Mouse (Mus musculus) lung, adult 2 months (tissue): ENCODE results near the gene Tmem53. TPM values are rescaled to one million over a fixed set of nuclear protein-coding genes. Genes with fewer than 3 reads are reported as not detected.
A peak's percentile ranks its signal among the peaks of the same experiment; 100 is the strongest.

Source experiments
- DNase-seq: peaks from one replicate; pipeline ENCODE4 v3.0.0; 2022
- H3K4me1 ChIP-seq: fragments of 200-500 bp; 2 replicates; pipeline ENCODE4 v1.6.1; 2011; ENCODE audit warnings: low read length; ENCODE audit not compliant: control insufficient read depth, insufficient read depth
- H3K4me3 ChIP-seq: fragments of 200-500 bp; replicated peaks from 2 replicates; pipeline ENCODE3; 2011; ENCODE audit warnings: low read depth, mild to moderate bottlenecking, control low read depth, low read length; ENCODE audit errors: extremely low read depth
- CTCF ChIP-seq: fragments of 200-500 bp; IDR thresholded peaks from 2 replicates; pipeline ENCODE4 v1.5.1; 2011; ENCODE audit warnings: mild to moderate bottlenecking, low read length, control low read depth; ENCODE audit not compliant: insufficient read depth
- POLR2A ChIP-seq: fragments of 200-500 bp; IDR thresholded peaks from 2 replicates; pipeline ENCODE4 v1.6.1; 2011; ENCODE audit warnings: low read depth, mild to moderate bottlenecking, control low read depth, low read length, borderline replicate concordance; ENCODE audit errors: extremely low read depth
- WGBS: fragments of 180-500 bp; shearing (Covaris S2); methylation state at CpG from one replicate; pipeline ENCODE4 v1.1.7; 2018; 5-methylcytosine and 5-hydroxymethylcytosine counted together
- polyA plus RNA-seq: library from polyadenylated mRNA; depleted of rRNA; stranded (reverse); fragments of >200 nt; gene quantifications from 2 replicates; pipeline ENCODE4 v1.2.3, GENCODE M21; 2012

The Tmem53 gene
- polyA plus RNA-seq, 1 experiment, result 21.7 TPM

DNA sequence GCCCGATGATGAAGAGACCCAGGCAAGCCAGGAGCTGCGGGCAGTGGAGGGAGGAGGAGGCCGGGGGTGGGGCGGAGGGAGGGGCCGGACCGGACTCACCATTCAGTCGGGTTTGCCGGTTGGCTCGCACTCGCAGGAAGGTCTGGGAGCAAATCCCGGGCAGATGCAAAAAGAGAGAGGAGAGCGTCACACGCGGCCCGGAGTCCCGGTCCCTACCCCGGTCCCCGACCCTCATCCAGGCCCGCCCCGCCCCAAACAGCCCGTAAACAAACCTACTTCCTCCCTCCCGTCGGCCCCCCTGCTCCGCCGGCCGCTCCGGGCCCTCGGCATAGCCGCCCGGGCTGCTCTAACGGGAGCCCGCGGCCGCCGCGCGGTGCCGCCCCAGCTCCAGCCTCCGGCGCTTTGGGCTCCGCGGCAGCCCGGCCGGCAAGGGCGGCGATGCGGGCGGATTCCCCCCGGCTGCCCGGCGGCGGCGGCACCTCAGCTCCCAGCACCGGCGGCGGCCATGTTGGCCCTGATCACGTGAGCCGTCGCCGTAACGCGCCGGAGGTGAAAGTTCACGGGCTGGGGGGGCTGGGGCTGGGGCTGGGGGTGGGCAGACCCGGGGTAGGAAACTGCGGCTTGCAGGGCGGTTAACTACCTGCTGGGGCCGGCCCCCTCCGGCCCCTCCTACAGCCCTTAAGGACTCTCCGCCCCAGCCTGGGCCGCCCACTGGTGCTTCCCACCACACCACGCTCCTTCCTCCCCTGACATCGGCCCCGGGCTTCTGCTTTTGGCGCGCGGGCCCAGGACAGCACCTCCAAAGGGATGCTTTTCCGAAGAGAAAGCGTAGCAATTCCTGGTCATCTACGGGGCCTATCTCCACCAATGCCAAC lies 37.4 kb downstream of the Tmem53 start:
- WGBS, result under 1% methylated on average over 80 of the region's 80 CpGs
- H3K4me3 ChIP-seq, result peak overlapping the region; percentile 83
- peak; percentile 83 for DNase-seq
- peaks cover 5% of the 10 kb centered on the region; the same call in 1 of the 2 replicates for H3K4me1 ChIP-seq
- peak; percentile 72; the same call in 1 of the 2 replicates for TF ChIP-seq POLR2A
- TF ChIP-seq CTCF, result no peak

DNA sequence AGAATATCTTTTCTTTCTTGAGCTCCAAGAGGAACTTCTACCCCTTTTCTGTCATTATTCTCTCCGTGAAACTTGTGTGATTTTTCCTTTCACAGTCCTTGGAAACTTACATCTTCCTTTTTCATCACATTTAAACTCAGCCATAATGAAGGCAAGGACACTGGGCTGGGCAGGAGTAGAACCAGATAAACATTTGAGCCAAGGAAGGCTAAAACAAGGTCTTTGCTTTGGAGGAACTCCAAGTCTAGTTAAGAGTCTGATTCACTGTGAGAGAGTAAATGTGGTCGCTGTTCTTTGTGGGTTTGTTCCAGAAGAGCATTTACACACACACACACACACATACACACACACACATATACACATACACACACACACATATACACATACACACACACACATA lies 39.9 kb downstream of the Tmem53 start:
- TF ChIP-seq POLR2A (no peak), CTCF (no peak)
- H3K4me1 ChIP-seq, result peaks cover 5% of the 10 kb centered on the region; the same call in 1 of the 2 replicates
- no peak overlapping the region for H3K4me3 ChIP-seq
- 63% methylated on average over 2 of the region's 2 CpGs for WGBS
- no peak for DNase-seq

DNA sequence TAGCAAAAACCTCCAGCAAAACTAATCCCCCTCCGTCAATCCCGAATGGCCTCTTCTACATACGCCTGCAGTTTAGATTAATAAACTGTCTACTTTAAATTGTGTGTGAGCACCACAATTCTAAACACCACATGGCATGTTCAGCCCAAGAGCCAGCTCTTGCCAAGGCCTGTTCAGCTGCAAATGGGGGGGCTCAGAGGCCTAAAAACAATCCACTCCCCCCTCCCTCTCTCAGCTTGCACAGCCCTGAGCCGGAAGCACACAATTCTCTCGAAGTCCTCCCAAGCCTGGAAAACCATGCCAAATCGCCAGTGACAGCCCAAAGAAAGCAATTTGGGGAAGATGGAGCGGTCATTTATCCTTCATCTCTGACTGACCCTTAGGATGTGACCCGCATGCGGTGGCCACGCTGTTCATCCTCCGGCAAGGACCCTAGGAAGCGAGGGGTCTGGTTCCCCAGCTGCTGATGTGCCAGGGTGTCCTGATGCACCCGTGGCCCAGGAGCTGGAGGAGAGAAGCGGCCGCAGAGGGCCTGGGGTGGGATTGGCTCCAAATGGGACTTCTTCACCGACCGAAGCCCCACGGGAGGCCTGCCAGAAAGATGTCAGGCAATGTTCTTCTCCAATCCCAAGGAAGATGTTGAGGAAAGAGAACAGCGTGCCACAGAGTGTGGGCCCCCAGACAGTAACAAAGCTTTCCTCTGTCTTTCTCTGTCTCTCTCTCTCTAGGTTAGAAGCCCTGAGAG lies 45.3 kb downstream of the Tmem53 start:
- H3K4me1 ChIP-seq, result no peaks in the 10 kb centered on the region
- TF ChIP-seq POLR2A (no peak), CTCF (no peak)
- WGBS, result 71% methylated on average over 19 of the region's 19 CpGs
- no peak for DNase-seq
- no peak overlapping the region for H3K4me3 ChIP-seq

DNA sequence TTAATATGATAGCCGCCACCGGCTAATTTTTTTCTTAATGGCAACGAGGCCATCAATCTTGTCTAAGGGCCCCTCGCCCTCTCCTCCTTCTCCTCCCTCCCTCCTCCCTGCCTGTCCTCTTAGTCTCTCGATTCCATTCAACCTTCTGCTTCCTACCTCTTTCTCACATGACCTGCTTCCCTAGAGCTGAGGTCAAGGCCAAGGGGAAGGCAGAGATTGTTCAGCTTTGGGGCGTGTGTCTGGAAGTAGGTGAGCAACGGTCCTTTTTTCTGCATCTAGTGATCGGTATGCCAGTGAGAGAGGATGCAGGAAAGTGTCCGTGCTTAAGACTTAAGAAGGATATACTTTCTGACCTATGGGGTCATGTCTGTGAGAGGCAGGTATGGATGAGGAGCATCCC lies 46.1 kb downstream of the Tmem53 start:
- WGBS, result 72% methylated on average over 9 of the region's 9 CpGs
- Histone ChIP-seq H3K4me1 (no peaks in the 10 kb centered on the region), H3K4me3 (no peak overlapping the region)
- TF ChIP-seq POLR2A, result no peak
- no peak for TF ChIP-seq CTCF
- no peak for DNase-seq

DNA sequence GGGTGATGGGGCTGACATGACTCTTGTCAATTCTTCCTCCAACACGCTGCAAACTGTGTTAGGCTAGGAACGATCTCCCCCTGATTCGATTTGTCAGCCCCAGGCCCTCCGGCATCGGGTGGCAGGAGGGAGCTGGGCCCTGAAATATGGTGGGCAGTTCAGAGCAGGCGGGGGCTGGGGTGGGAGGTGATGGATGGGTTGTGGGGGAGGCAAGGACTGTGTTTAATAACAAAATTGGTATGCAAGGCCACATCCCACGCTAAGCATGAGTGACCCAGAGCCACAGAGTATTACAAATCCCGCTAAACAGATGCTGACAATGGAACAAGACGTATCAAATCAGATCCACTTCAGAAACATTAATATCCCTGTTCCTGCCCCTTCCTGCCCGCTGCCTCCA lies 48.2 kb downstream of the Tmem53 start:
- 78% methylated on average over 10 of the region's 10 CpGs for WGBS

DNA sequence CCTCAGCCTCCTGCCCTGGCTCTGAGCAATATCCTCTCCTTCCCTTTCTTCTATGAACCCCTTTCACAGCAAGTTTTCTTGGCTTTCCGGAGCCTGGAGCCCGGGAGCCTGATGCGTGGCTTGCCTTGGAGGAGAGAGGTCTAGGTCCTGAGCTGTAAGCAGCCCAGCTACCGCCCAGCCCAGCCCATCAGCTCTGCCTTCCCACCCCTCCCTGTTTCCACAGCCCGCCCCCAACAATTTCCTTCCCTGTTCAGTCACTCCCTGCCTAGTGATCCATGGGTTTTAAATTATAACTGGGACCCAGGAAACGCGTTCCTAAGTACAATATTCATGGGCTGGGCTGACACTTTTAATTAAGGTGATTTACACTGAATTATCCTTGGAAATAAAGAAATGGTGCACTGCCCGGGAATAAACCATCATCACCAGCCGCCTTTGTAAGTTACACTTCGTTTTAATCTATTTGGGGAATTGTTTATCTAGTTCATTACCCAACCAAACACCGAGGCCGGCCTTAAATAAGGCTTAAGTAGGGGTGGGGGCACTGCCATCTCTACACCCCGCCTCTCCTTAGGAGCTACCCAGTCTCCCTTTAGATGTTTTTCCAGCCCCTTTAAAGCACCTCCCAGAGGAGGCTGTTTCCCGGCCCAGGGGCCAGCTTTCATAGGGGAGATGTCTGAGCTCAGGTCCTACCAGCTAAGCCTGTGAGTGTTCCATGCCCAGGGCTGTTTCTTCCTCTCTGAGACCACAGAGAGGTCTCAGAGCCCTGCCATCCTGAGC lies 50.5 kb downstream of the Tmem53 start:
- WGBS, result 33% methylated on average over 14 of the region's 14 CpGs
- Histone ChIP-seq H3K4me1 (no peaks in the 10 kb centered on the region), H3K4me3 (no peak overlapping the region)
- TF ChIP-seq POLR2A, result no peak
- TF ChIP-seq CTCF, result no peak
- DNase-seq, result no peak

More for the DNA sequence above, 48.2 kb downstream of the Tmem53 start:
- DNase-seq, result no peak
- no peak for TF ChIP-seq POLR2A
- no peak for TF ChIP-seq CTCF
- Histone ChIP-seq H3K4me3 (no peak overlapping the region), H3K4me1 (no peaks in the 10 kb centered on the region)

DNA sequence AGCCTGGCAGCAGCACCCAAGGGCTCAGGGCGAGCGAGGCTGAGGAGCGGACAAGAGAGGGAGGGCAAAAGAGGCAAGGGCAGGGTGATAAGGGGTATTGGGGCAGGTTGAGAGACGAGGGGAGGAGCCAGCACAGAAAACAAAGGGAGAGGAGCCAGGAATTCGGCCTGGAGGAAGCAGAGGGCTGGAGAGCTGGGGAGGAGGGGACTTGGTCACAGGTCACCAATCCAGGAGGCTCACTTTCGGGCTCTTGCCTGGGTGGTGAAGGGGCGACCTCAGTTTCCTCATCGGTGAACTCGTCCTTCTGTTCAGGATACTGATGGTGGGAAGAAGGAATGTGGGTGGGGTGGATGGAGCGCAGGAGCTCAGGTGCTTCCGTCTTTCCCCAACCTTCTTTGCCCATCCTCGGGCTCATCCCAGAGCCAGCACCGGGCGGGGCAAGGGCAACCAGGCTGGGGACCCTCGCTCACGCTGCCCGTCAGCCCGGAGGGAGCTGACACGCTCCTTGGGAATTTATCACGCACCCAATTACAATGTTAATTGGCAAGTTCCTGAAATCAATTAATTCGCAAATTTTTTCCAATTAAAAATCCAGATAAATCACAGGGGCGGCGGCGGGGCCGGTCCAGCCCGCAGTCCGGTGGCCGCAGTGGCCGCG lies 52.0 kb downstream of the Tmem53 start:
- TF ChIP-seq POLR2A, result no peak
- TF ChIP-seq CTCF, result no peak
- 28% methylated on average over 30 of the region's 30 CpGs for WGBS
- no peak for DNase-seq
- Histone ChIP-seq H3K4me3 (no peak overlapping the region), H3K4me1 (no peaks in the 10 kb centered on the region)

DNA sequence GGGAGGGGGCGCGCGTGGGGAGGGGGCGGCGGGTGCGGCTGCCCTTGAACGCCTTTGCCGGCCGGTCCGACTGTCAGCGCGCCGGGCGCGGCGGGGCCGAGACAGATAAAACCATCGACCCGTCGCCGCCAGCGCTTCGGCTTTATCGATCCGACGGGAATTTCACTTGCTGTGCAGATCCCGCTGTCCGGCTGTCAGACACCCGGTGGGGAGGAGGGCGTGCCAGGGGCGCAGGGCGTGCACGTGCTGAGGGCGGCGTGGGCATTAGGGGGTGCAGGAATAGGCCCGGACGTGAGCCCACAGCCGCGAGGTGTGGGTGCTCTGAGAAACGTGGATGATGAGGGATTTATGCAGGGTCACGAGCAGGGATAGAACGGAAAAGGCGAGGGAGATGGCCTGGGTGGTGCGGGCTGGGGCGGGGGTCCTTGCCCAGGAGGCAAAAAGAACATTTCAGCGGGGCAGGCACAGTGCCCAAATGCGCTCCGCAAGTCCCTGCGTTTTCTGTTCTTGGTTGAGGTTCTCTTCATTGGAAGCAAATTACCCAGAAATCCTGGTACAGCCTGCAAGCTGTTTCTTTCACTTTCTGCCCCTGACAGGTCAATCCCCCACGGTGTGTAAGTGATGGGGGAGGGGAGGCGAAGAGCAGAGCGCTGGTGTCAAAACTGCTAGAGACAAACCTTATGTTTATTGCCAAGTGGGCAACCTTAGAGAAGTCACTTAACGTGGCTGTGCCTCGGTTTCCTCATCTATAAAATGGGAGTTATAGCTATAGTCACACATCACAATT lies 52.7 kb downstream of the Tmem53 start:
- DNase-seq, result no peak
- TF ChIP-seq POLR2A, result no peak
- TF ChIP-seq CTCF, result no peak
- Histone ChIP-seq H3K4me3 (peak overlapping the region; percentile 56), H3K4me1 (no peaks in the 10 kb centered on the region)
- 14% methylated on average over 54 of the region's 54 CpGs for WGBS
